Mouse (Mus musculus) heart, embryonic 13.5 days (tissue): ENCODE measurements around the gene Olfr1415. TPM values are rescaled to one million over a fixed set of nuclear protein-coding genes. Genes with fewer than 3 reads are reported as not detected.

ENCODE experiments used
- ATAC-seq: fragments of 200-750 bp; cut with Nextera tagmentation; 2 replicates; pipeline ENCODE4 v1.8.0; 2017; ENCODE audit warnings: moderate TSS enrichment; ENCODE audit not compliant: insufficient number of reproducible peaks, low FRiP score, low TSS enrichment; ENCODE audit errors: extremely low read depth
- H3K27ac ChIP-seq: fragments of 300-500 bp; sonication (generic); replicated peaks from 2 replicates; pipeline ENCODE4 v1.5.1; 2015; ENCODE audit warnings: moderate library complexity, mild to moderate bottlenecking, inconsistent platforms
- H3K27me3 ChIP-seq: fragments of 300-500 bp; sonication (generic); replicated peaks from 2 replicates; pipeline ENCODE4 v1.6.1; 2015; ENCODE audit warnings: mild to moderate bottlenecking, inconsistent platforms
- H3K36me3 ChIP-seq: fragments of 300-500 bp; sonication (generic); 2 replicates; pipeline ENCODE4 v1.6.1; 2015; ENCODE audit warnings: mild to moderate bottlenecking, inconsistent platforms
- H3K4me1 ChIP-seq: fragments of 300-500 bp; sonication (generic); 2 replicates; pipeline ENCODE4 v1.6.1; 2015; ENCODE audit warnings: inconsistent platforms
- H3K4me2 ChIP-seq: fragments of 300-500 bp; sonication (generic); 2 replicates; pipeline ENCODE4 v1.6.1; 2015; ENCODE audit warnings: inconsistent platforms, mild to moderate bottlenecking, moderate library complexity
- H3K4me3 ChIP-seq: fragments of 300-500 bp; sonication (generic); 2 replicates; pipeline ENCODE4 v1.5.1; 2015; ENCODE audit warnings: moderate library complexity, mild to moderate bottlenecking, inconsistent platforms
- H3K9ac ChIP-seq: fragments of 300-500 bp; sonication (generic); 2 replicates; pipeline ENCODE4 v1.6.1; 2015; ENCODE audit warnings: inconsistent platforms, mild to moderate bottlenecking, moderate library complexity
- H3K9me3 ChIP-seq: fragments of 300-500 bp; sonication (generic); 2 replicates; pipeline ENCODE4 v1.6.1; 2016; ENCODE audit warnings: inconsistent platforms
- WGBS: fragments of 180-500 bp; shearing (Covaris S2); methylation state at CpG from one replicate; pipeline ENCODE4 v1.1.7; 2015; ENCODE audit warnings: mixed read lengths; 5-methylcytosine and 5-hydroxymethylcytosine counted together
- microRNA-seq: library from miRNA; unstranded; fragments of <30 nt; microRNA quantifications from one replicate; pipeline ENCODE4, GENCODE M21; 2016
- polyA plus RNA-seq: library from polyadenylated mRNA; unstranded; fragments of >200 nt; fragmentation: Nextera tagmentation; extraction: Ambion mirVana; gene quantifications from 2 replicates; pipeline ENCODE4 v1.2.1, GENCODE M21; 2015

Gene Olfr1415
- polyA plus RNA-seq, 1 experiment from 2014 or later, result not detected

DNA sequence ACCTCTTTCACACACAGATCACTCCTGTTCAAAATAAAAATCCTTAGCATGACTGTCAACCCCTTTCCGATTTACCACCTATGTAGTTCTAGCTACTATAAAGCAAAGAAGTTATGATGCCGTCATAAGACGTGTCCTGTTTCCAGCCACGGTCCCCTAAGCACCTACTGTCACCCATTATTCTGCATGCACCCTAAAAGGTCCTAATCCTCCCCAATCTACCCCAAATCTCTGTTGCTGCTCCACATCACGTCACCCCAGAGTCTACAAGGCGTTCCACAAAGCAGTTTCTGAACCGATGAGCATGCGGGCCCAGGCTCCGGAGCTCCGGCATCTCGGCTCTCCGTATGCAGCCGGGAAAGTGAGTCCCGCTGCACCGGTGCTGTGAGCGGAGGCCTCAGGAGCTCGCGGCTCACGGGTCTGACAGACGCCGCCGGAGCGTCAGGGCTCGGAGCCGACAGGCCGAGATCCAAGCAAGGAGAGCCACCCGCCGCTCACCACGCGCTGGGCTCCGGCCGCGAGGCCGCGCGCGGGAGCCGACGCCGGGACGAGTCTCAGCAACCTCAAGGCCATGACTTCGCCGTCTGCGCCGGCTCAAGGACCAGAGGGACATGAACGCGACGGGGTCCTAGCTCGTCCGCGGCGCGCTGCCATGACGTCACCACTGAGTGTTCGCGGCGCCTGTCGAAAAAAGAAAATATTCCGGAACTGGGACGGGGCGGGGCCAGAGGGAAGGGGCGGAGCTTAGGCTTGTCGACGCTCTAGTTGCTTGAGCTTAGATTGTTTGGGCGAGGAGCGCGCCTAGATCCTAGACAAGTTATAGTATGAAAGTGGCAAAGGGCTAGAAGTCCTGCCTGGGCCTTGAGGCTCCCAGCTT is 22.5 kb downstream of the Olfr1415 start, which contains the start of gene Ndufa10:
Gene Ndufa10 (minus strand): TSS at position 696 of the 877 bp plus-strand sequence.
- peak; percentile 85 for ATAC-seq

DNA sequence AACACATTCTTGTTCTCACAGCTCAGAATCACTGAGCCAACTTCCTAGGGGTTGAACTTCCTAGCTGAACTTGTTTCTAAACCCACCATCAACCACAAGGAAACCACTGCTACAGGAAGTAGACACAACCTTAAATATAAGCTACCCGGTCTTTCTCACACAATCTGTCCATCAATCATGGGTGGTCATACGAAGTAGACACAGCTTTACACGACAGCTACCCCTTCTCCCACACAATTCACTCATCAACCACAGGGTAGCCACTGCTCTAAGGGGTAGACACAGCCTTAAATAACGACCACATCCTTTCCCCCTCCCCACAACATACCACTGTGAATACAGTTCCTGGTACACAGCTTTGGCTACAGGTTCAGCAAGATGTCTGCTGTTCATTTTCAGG is 27.0 kb downstream of the Olfr1415 start:
- Histone ChIP-seq H3K4me2 (no peak overlapping the region), H3K36me3 (peaks cover 75% of the 10 kb centered on the region), H3K27me3 (no peaks in the 10 kb centered on the region), H3K27ac (no peak overlapping the region), H3K4me1 (peaks cover 10% of the 10 kb centered on the region), H3K4me3 (no peak overlapping the region), H3K9ac (no peak overlapping the region), H3K9me3 (no peaks in the 10 kb centered on the region)
- WGBS, result 81% methylated on average over 4 of the region's 4 CpGs
- no peak for ATAC-seq

More for the DNA sequence above, 22.5 kb downstream of the Olfr1415 start, which contains the start of gene Ndufa10:
- Histone ChIP-seq H3K4me2 (peak within 1 kb of the TSS; percentile 99), H3K4me3 (peak within 1 kb of the TSS; percentile 98), H3K9me3 (no peaks in the 10 kb centered on the region), H3K27ac (peak within 1 kb of the TSS; percentile 75), H3K36me3 (peaks cover 30% of the 10 kb centered on the region), H3K9ac (peak within 1 kb of the TSS; percentile 98), H3K4me1 (peaks cover 15% of the 10 kb centered on the region), H3K27me3 (peaks cover 4% of the 10 kb centered on the region)
- WGBS, result under 1% methylated on average over 67 of the region's 67 CpGs

DNA sequence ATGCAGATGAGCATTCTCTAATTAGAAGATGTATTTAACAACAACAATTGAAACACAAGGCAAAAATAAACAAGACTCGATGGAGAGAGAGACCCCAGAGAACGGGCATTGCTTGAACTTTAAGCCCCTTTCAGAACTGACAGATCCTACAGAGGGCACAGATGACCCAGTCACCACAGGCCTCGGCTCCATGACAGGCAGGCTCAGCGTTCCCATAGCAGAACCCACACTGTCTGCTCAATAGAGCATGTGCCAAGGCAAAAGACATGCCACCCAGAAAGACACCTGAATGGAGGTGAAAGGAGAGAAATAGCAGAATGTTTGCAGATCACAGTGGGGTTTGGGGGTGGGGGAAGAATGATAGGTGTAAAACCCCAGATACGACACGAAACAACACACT is 37.5 kb downstream of the Olfr1415 start:
- H3K36me3 ChIP-seq, result peaks cover 96% of the 10 kb centered on the region
- 90% methylated on average over 6 of the region's 6 CpGs for WGBS
- H3K4me2 ChIP-seq, result no peak overlapping the region
- ATAC-seq, result no peak
- H3K27ac ChIP-seq, result no peak overlapping the region
- no peak overlapping the region for H3K9ac ChIP-seq
- no peaks in the 10 kb centered on the region for H3K4me1 ChIP-seq
- no peak overlapping the region for H3K4me3 ChIP-seq
- no peaks in the 10 kb centered on the region for H3K27me3 ChIP-seq
- H3K9me3 ChIP-seq, result no peaks in the 10 kb centered on the region

DNA sequence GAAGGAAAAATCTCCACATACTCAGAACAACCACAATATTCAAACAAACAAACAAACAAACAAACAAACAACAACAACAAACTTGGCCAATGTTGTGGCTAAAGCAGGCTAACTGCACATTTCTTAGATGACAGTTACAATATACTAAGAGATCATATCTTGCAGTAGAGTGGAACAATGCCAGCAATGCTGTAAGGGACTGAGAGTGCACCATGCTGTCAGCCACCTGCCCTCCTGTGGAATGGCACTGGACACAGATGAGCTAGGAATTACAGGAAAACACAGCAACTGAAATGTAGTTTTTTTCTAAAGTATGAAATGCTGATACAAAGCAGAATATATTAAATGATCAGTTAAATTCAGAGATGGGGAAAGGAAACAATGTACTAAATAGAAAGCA is 38.1 kb downstream of the Olfr1415 start:
- ATAC-seq, result no peak
- H3K36me3 ChIP-seq, result peaks cover 96% of the 10 kb centered on the region
- H3K4me3 ChIP-seq, result no peak overlapping the region
- no peak overlapping the region for H3K27ac ChIP-seq
- no peaks in the 10 kb centered on the region for H3K9me3 ChIP-seq
- no peak overlapping the region for H3K9ac ChIP-seq
- no peaks in the 10 kb centered on the region for H3K27me3 ChIP-seq
- no peaks in the 10 kb centered on the region for H3K4me1 ChIP-seq
- H3K4me2 ChIP-seq, result no peak overlapping the region

DNA sequence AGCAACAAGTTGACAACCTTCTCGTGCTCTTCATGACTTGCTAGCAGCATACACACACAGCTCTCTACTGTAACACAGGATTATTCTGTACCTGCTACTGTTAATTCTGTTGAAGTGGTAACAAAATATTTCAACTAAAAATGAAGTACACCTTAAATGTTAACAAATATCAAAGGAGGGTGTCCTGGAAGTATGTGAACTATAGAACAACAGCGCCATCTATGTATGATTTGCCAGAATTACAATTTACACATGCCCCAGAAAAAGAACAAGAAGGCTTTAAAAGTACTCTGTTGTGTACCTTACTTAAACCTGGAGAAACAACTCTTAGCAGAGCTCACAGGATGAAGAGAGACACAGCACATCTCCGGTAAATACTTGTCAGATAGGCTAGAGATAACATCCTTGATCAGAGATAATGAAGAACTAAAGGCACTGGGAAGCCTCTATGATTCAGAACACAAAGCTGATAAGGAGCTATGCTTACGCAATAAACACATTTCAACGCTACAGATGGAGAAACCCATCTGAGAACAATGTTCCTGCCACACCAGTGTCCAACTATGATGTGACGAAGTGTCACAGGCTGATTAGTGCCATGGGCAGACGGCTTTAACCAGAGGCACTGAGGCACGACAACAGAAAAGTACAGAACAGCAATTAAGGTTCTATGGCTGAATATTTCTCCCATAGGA is 42.0 kb downstream of the Olfr1415 start:
- 62% methylated on average over 8 of the region's 8 CpGs for WGBS
- no peak for ATAC-seq
- H3K27me3 ChIP-seq, result no peaks in the 10 kb centered on the region
- no peak overlapping the region for H3K4me2 ChIP-seq
- H3K36me3 ChIP-seq, result peaks cover 94% of the 10 kb centered on the region
- H3K27ac ChIP-seq, result no peak overlapping the region
- H3K9ac ChIP-seq, result no peak overlapping the region
- no peaks in the 10 kb centered on the region for H3K9me3 ChIP-seq
- H3K4me1 ChIP-seq, result peaks cover 1% of the 10 kb centered on the region; the same call in 1 of the 2 replicates
- no peak overlapping the region for H3K4me3 ChIP-seq

DNA sequence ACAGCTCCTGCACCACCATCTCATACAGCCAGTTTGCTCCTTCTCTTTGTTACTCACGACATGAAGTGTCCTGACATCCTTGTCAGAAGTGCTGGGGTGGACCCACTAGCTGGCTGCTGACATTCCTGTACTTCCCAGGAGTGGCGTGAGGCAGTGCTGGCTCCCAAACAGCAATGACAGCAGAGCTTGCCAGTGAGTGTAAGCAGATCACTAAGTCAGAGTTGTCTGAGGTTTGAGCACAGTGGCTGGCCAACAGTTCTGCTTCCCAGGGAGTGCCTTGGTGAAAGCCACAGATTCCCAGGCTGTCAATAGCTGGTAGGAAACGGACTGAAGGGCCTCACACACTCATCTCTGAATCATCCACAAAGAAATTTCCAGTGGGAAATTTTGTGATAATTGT is 47.6 kb downstream of the Olfr1415 start:
- Histone ChIP-seq H3K4me1 (peaks cover 17% of the 10 kb centered on the region), H3K4me2 (no peak overlapping the region), H3K36me3 (peaks cover 99% of the 10 kb centered on the region), H3K9ac (no peak overlapping the region), H3K4me3 (no peak overlapping the region), H3K27me3 (no peaks in the 10 kb centered on the region), H3K9me3 (no peaks in the 10 kb centered on the region), H3K27ac (peak overlapping the region; percentile 61)
- ATAC-seq, result no peak
- 40% methylated on average over 3 of the region's 3 CpGs for WGBS

DNA sequence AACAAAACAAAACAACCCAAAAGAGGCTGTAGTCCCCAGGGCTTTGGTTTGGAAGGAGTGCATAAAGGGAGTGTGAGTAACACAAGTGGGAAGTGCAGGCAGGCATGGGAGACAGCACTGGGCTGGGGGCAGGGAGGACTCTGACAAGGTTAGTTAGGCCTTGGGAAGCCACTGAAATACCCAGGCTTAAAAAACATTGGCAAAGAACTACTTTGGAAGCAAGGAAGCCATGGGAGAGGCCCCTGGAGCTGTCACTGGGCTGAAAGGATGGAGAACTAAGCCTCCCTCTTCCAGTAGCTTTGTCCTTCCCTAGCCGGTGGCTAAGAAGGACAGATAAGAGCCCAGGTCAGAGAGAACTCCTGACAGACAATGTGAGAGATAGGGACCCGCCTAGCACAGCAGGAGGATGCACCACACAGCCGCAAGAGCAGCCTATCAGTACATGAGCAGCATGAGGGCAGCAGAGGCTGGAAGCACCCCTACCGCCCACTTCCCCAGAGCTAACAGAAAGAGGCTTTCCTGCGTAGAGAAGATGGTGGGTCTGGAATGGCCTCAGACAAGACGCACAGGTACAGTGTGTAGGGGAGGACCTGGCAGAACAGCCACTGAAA is 54.3 kb downstream of the Olfr1415 start:
- Histone ChIP-seq H3K27me3 (no peaks in the 10 kb centered on the region), H3K4me3 (no peak overlapping the region), H3K4me1 (peaks cover 30% of the 10 kb centered on the region), H3K9me3 (no peaks in the 10 kb centered on the region), H3K4me2 (no peak overlapping the region), H3K27ac (no peak overlapping the region), H3K36me3 (peaks cover 79% of the 10 kb centered on the region), H3K9ac (no peak overlapping the region)
- WGBS, result 43% methylated on average over 6 of the region's 6 CpGs
- no peak for ATAC-seq

DNA sequence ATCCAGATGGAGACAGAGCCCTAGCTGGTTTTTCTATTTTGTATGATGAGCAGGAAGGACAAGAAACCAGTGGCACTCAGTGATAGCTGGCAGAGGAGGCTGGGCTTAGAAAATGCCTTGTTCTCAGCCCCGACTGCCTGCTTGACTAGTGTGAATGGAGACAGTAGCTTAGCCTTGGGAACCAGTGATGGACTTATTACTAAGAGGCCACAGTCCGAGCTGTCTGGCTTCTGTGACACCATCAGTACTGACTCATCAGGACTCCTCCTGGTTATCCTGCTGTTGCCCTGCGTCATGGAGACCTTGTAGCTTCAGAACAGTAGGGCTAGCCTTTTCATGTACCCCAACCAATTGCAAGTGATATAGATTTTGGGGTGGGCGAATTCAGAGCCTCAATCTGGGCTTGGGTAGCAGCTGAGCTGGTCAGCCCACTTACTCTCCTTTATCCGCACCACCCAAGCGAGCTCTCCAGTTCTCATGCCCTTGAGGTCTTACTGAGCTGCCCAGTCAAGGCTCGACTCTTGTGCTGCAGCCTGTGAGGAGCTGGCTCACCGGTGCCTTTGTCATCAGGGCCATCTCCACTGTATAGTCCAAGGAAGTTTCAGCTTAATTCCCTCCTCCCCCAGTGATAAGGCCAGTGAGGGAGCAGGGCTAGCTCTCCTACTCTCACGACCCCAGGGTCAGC is 55.7 kb downstream of the Olfr1415 start:
- Histone ChIP-seq H3K4me2 (no peak overlapping the region), H3K4me1 (peaks cover 32% of the 10 kb centered on the region), H3K27me3 (no peaks in the 10 kb centered on the region), H3K9ac (no peak overlapping the region), H3K27ac (no peak overlapping the region), H3K9me3 (no peaks in the 10 kb centered on the region), H3K4me3 (no peak overlapping the region), H3K36me3 (peaks cover 65% of the 10 kb centered on the region)
- no peak for ATAC-seq
- 79% methylated on average over 9 of the region's 9 CpGs for WGBS

Small RNA genes within 50 kb of the gene (microRNA-seq; reads per million reads assigned to microRNA genes)
- gene Mir6900, result 6.1 reads per million, percentile 22 among the genes with 10 or more reads in this experiment

Other genes starting within 250 kb of the Olfr1415 start
- 458 and 534 TPM in 2 replicates for gene Ndufa10, start 22.2 kb downstream of the Olfr1415 start, polyA plus RNA-seq
- gene Olfr1416, start 11.0 kb downstream of the Olfr1415 start, polyA plus RNA-seq, result not detected in 2 replicates
- gene Olfr1414, start 22.6 kb upstream of the Olfr1415 start, polyA plus RNA-seq, result not detected in 2 replicates
- not detected in 2 replicates for gene Olfr1413, start 75.2 kb upstream of the Olfr1415 start, polyA plus RNA-seq
- gene Olfr1412, start 89.7 kb upstream of the Olfr1415 start, polyA plus RNA-seq, result not detected in 2 replicates
- not detected in 2 replicates for gene Olfr1411, start 98.3 kb upstream of the Olfr1415 start, polyA plus RNA-seq
- not detected in 2 replicates for gene Olfr1410, start 109.7 kb upstream of the Olfr1415 start, polyA plus RNA-seq
- gene Olfr12, start 121.7 kb upstream of the Olfr1415 start, polyA plus RNA-seq, result not detected in 2 replicates
- gene Cops9, start 145.9 kb upstream of the Olfr1415 start, polyA plus RNA-seq, result 403 and 485 TPM in 2 replicates
- gene Otos, start 152.7 kb upstream of the Olfr1415 start, polyA plus RNA-seq, result not detected in 2 replicates